Mouse (Mus musculus) adrenal gland, adult (tissue): ENCODE measurements around the gene Vmn1r163.
"Not testable (repeated sequence)": the region's sequence is repeated elsewhere in the genome, so short reads cannot be mapped to it uniquely, and the experiment has no call there.

Experiments
- DNase-seq, 2 experiments: peaks; one replicate each; pipeline ENCODE4 v3.0.0; 2022 to 2023; ENCODE audit warnings: low spot score in 1 of 2; ENCODE audit not compliant: inconsistent age in 2 of 2

The Vmn1r163 gene

DNA sequence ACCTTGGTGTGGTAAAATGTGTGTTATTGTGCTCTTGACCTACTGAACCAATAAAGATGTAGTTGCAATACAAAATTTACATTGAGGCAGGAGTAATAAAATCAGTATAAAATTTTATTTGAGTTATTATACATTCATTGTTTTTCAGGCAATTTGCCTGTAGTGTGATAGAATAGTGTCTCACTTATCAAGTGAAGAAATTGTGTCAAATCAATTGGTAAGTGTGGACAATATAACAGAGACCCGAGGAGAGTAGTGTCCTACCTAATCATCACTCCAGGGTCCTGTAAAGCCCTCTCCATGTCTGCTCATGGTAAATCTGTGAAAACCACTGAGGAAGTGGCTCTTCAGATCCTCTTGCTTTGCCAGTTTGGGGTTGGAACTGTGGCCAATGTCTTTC, at the start of gene Vmn1r163:
Gene Vmn1r163 (plus strand): TSS at position 301 of the 400 bp plus-strand sequence.
- not testable (repeated sequence) for DNase-seq

DNA sequence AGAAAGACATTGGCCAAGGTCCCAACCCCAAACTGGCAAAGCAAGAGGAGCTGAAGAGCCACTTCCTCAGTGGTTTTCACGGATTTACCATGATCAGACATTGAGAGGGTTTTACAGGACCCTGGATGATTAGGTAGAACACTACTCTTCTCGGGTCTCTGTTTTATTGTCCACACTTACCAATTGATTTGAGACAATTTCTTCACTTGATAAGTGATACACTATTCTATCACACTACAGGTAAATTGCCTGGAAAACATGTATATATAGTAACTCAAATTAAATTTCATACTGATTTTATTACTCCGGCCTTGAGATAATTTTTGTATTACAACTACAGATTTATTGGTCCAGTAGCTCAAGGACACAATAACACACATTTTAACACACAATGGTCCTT, 35.5 kb upstream of the Vmn1r163 start, which contains the start of gene Gm4216:
Gene Gm4216 (minus strand): TSS at position 101 of the 400 bp plus-strand sequence.
- not testable (repeated sequence) for DNase-seq

DNA sequence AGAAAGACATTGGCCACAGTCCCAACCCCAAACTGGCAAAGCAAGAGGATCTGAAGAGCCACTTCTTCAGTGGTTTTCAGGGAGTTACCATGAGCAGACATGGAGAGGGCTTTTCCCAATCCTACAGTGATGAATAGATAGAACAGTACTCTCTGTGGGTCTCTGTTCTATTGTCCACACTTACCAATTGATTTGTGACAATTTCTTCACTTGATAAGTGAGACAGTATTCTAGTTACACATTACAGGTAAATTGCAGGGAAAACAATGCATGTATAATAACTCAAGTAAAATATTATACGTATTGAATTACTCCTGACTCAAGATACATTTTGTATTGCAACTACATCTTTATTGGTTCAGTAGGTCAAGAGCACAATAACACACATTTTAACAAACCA, 12.0 kb downstream of the Vmn1r163 start, which contains the start of gene Gm8720:
Gene Gm8720 (minus strand): TSS at position 101 of the 400 bp plus-strand sequence.
- DNase-seq = not testable (repeated sequence)
